Mouse (Mus musculus): Measurements from ENCODE around the gene Pdlim5.

DNA sequence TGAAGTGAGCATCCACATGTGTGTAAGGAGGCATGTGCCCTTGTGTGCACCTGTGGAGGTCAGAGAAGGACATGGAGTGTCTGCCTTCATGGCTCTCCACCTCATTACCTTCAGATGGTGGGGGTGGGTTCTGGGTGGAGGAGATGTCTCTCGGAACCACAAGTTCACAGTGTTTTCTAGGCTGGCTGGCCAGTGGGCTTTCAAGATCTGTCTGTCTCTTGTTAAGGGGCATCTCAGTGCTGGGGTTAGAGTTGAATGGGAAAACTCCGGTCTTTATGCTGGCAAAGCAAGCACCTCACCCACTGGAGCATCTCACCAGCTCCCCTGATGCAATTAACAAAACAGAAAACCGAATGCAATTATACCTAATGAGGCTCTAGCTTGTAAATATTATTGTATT, 36.0 kb upstream of the Pdlim5 start:
- TF ChIP-seq CTCF (IDR thresholded peaks at IDR 0.05; ENCODE audit: low read depth, low read length) (no peak), POLR2A (IDR thresholded peaks at IDR 0.05; ENCODE audit: insufficient read depth, low read length) (no peak), EP300 (IDR thresholded peaks at IDR 0.05; ENCODE audit: insufficient read depth, low read depth, low read length) (no peak)

Data from ES-Bruce4 (cell line).